Mouse (Mus musculus) B cell, adult 67 days (primary cell): ENCODE data around the gene Wipf2. TPM values are rescaled to one million over a fixed set of nuclear protein-coding genes. Genes with fewer than 3 reads are reported as not detected.

Source experiments
- total RNA-seq, 2 experiments: library from RNA; stranded (reverse); gene quantifications; 4 replicates each; pipeline ENCODE4 v1.2.4; 2023

The Wipf2 gene
- 10 to 100 TPM; 49.3 to 49.6 TPM for total RNA-seq

DNA sequence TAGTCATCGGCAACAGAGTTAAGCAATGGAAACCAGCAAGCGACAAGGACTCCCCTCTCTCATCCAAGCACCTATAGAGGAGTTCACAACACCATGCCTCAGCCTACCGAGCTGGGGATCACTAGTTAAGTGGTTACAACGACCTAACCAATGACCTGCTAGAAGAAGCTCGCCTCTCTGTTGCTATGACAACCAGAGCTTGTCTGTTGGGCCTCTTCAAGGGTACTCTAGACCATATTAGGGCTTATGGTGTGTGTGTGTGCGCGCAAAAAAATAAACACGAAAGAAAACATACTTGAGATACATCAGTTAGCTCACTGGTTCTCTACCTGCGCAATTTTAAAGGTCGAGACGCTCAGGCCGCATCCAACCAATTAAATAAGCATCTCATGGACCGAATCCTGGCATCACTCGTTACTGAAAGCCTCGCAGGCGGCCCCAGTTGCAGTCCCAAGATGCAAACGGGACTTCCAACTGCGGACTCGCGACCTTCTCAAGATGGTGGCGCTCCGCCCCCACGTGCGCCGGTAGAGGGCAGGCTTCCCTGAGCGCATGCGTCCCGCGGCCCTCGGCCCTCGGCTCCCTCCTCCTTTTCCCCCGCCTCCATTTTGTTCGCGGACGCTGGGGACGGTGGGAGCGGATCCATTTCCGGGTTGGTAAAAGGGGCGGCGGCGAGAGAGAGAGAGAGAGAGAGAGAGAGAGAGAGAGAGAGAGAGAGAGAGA, at the start of gene Wipf2:
TSS of gene Wipf2 (plus strand) at position 611 of the 723 bp plus-strand sequence.

DNA sequence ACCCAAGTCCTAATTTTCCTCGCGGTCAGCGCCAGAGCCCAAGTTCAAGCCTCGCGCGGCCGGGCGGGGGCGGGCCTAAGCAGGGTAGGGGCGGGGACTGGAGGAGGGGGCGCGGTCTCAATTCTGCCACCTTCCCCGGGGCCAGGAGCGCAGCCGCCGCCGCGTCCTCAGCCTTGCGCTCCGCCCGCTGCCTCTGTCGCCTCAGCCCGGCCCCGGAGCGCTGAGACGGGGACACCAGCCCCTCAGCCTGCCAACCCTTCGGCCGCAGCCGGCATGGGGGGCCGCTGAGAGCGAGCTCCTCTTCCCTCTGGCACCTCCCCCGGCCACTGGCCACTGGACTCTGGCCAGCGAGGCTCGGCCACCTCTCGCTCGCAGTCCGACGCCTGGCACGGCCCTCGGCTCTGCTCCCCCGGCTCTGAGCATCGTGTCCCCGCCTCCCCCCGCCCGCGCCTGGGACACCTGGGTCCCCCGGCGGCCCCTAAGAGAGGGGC, 26.7 kb upstream of the Wipf2 start, which contains the start of gene Rapgefl1:
TSS of gene Rapgefl1 (plus strand) at position 135 of the 491 bp plus-strand sequence.

DNA sequence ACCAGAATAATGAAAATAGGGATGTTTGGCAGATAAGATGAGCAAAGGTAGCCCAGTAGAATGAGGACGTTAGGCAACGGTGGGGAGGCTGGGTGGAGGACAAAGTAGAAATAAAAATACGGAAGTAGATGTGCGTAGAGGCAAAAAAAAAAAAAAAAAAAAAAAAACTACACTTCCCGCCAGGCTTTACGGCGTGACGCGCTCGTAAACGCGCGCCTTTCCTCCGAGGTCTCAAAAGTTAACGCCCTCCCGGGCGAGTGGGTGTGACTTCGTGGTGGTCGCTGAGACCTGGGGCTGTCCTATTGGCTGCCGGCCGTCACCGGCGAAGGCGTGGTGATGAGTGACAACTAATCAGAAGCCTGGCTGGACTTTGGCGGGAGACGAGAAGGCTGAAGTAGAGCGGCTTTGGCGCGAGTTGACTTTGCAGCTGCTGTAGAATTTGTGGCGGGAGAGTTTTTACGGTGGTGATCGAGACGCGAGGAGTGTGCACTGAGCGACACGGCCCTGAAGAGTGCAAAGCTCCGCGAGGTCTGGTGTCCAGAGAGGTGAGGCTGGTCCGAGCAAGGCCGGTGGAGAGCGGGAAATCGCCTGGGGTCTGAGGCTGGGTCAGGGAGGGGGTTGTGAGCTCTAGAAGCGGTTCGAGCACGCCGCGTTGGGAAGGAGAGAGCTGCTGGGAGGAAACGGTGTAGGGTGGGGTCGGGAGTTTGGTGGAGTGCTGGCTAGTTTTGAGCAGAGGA, 44.2 kb downstream of the Wipf2 start, which contains the start of gene Cdc6:
TSS of gene Cdc6 (plus strand) at position 365 of the 737 bp plus-strand sequence.

DNA sequence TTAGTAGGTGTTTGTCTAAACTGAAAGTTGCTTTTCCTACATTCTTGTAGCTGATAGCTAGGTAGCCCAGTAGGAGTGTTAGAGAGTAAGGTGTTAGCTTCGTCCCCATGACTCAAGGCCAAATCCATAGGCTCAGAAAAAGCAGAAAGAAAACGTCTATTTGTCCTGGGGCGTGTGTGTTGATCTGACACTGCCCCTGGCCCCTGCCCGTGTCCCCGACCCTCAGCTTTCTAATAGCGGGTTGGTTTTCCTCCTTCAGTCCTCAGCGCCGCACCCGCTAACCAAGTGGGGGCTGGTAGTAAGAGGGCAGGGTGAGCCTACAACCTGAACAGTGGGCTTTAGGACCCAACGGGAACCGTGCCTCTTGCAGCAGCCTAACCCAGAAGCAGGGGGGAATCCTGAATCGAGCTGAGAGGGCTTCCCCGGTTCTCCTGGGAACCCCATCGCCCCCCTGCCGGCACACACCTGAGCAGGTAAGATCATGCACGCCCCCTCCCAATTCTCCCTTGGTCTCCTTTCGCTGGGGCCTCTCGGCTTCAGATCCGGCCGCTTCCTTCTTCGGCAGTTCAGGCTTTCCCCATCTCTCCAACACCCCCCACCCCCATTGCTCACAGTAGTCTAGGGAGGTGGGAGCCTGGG, 64.1 kb downstream of the Wipf2 start, which contains the start of gene Rara:
TSS of gene Rara (plus strand) at position 381 of the 639 bp plus-strand sequence.

Other genes starting within 250 kb of the Wipf2 start
- gene Gm12355, start 238.0 kb upstream of the Wipf2 start, total RNA-seq, result 10 to 100 TPM; 24.9 to 27.5 TPM
- gene Gsdma3, start 237.3 kb upstream of the Wipf2 start, total RNA-seq, result not detected
- gene Gsdma2, start 216.9 kb upstream of the Wipf2 start, total RNA-seq, result not detected
- gene Gsdma, start 199.3 kb upstream of the Wipf2 start, total RNA-seq, result not detected
- 10 to 100 TPM; 70.5 to 80.3 TPM for gene Psmd3, start 181.1 kb upstream of the Wipf2 start, total RNA-seq
- gene Csf3, start 162.4 kb upstream of the Wipf2 start, total RNA-seq, result not detected
- 10 to 100 TPM; 95.9 to 99.3 TPM for gene Med24, start 134.2 kb upstream of the Wipf2 start, total RNA-seq
- gene Thra, start 123.0 kb upstream of the Wipf2 start, total RNA-seq, result 10 to 100 TPM in 1 of 2 experiments, 1 to 10 TPM in 1; 8.1 to 10.3 TPM
- gene Nr1d1, start 88.3 kb upstream of the Wipf2 start, total RNA-seq, result 1 to 10 TPM; 1.5 to 2.3 TPM
- gene Msl1, start 68.1 kb upstream of the Wipf2 start, total RNA-seq, result 100 to 1,000 TPM; 146 to 155 TPM
- gene Casc3, start 58.7 kb upstream of the Wipf2 start, total RNA-seq, result 100 to 1,000 TPM in 1 of 2 experiments, 10 to 100 TPM in 1; 94.5 to 108 TPM
- gene Rapgefl1, start 26.9 kb upstream of the Wipf2 start, total RNA-seq, result 1 to 10 TPM; 3.1 to 3.5 TPM
- 1 to 10 TPM; 2.0 to 3.0 TPM for gene Cdc6, start 44.2 kb downstream of the Wipf2 start, total RNA-seq
- gene Rara, start 64.2 kb downstream of the Wipf2 start, total RNA-seq, result 10 to 100 TPM; 79.8 to 80.3 TPM
- gene Gjd3, start 119.4 kb downstream of the Wipf2 start, total RNA-seq, result not detected
- 10 to 100 TPM; 16.8 to 20.2 TPM for gene Top2a, start 160.6 kb downstream of the Wipf2 start, total RNA-seq
- gene Igfbp4, start 177.6 kb downstream of the Wipf2 start, total RNA-seq, result under 1 TPM in 1 of 2 experiments, not detected in 1; 0.38 TPM
- gene Tns4, start 225.7 kb downstream of the Wipf2 start, total RNA-seq, result not detected